Mouse (Mus musculus) brain, embryonic 14.5 days (tissue): ENCODE data around the gene Ktn1.

Source experiments
- CTCF ChIP-seq: fragments of 200-500 bp; IDR thresholded peaks from 2 replicates; pipeline ENCODE4 v1.5.1; 2012; ENCODE audit warnings: inconsistent platforms, mild to moderate bottlenecking, moderate library complexity, borderline replicate concordance; ENCODE audit not compliant: insufficient read depth, insufficient read length; ENCODE audit errors: extremely low read depth
- POLR2A ChIP-seq: fragments of 200-500 bp; IDR thresholded peaks from 2 replicates; pipeline ENCODE4 v1.6.1; 2012; ENCODE audit warnings: mild to moderate bottlenecking, inconsistent platforms, borderline replicate concordance; ENCODE audit not compliant: poor library complexity, insufficient read depth, insufficient read length, severe bottlenecking; ENCODE audit errors: extremely low read depth

DNA sequence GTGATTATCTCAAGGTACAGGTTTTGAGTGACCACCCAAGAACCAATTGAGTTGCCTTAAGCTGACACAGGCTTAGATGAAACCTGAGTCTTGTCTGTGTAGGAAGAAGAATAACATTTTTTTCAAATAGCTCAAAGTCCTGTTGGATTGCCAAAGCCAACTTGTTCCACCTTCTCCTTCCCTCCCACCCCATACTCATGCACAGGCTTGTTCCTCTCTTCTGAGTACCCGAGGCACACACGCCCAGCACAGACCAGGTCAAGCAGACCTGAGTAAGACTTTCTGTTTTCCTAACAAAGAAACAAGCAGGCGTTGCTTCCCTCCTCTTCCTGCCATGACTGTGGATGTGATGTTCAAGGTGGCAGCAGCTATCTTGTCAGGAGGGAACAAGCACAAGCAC, 23.4 kb upstream of the Ktn1 start:
- TF ChIP-seq POLR2A = no peak
- no peak for TF ChIP-seq CTCF
